Mouse (Mus musculus): ENCODE results near the gene Dclk1. TPM values are rescaled to one million over a fixed set of nuclear protein-coding genes. Genes with fewer than 3 reads are reported as not detected.

Dclk1 gene
- polyA plus RNA-seq, 1 experiment from 2014 or later, result 9.5 TPM

- H3K9ac ChIP-seq (ENCODE audit: low read length), result no peak overlapping the region
- H3K4me1 ChIP-seq (ENCODE audit: control insufficient read depth in 2 of 2, insufficient read depth in 2 of 2, low read length in 2 of 2), result no peaks in the 10 kb centered on the region; a peak in 1 of 4 replicates
- H3K9me3 ChIP-seq (ENCODE audit: control insufficient read depth, low read length), result peaks cover 3% of the 10 kb centered on the region; the same call in 1 of the 2 replicates
- H3K4me2 ChIP-seq (ENCODE audit: low read length), result no peak overlapping the region
- no peak overlapping the region for H3K27ac ChIP-seq (replicated peaks in 1 of 2; ENCODE audit: control insufficient read depth in 1 of 2, insufficient read depth in 1 of 2, low read depth in 2 of 2, low read length in 2 of 2)
- H3K27me3 ChIP-seq (ENCODE audit: control insufficient read depth, insufficient read depth, low read length), result no peaks in the 10 kb centered on the region
- H3K36me3 ChIP-seq (ENCODE audit: control insufficient read depth, insufficient read depth, low read length), result no peaks in the 10 kb centered on the region
- no peak for ATAC-seq (ENCODE audit: insufficient number of reproducible peaks, insufficient read depth, low FRiP score, low read depth)
- no peak overlapping the region for H3K4me3 ChIP-seq (ENCODE audit: control insufficient read depth in 1 of 2, insufficient read depth in 1 of 2, low read depth in 1 of 2, low read length in 2 of 2)
- 62% methylated on average over 6 of the region's 6 CpGs for WGBS
Measured at GRCm38 (mm10) chr3:55207665-55208064, 34.5 kb upstream of the Dclk1 start.

- Histone ChIP-seq H3K4me1 (ENCODE audit: control insufficient read depth in 2 of 2, insufficient read depth in 2 of 2, low read length in 2 of 2) (0 out of 4 replicates have a peak, but pooled peaks cover 0 to 2% of the 10 kb centered on the region in 2 experiments), H3K9ac (ENCODE audit: low read length) (no peak overlapping the region), H3K4me2 (ENCODE audit: low read length) (no peak overlapping the region), H3K27me3 (ENCODE audit: control insufficient read depth, insufficient read depth, low read length) (no peaks in the 10 kb centered on the region), H3K27ac (replicated peaks in 1 of 2; ENCODE audit: control insufficient read depth in 1 of 2, insufficient read depth in 1 of 2, low read depth in 2 of 2, low read length in 2 of 2) (no peak overlapping the region), H3K36me3 (ENCODE audit: control insufficient read depth, insufficient read depth, low read length) (no peaks in the 10 kb centered on the region), H3K4me3 (ENCODE audit: control insufficient read depth in 1 of 2, insufficient read depth in 1 of 2, low read depth in 1 of 2, low read length in 2 of 2) (no peak overlapping the region), H3K9me3 (ENCODE audit: control insufficient read depth, low read length) (no peaks in the 10 kb centered on the region)
- ATAC-seq (ENCODE audit: insufficient number of reproducible peaks, insufficient read depth, low FRiP score, low read depth), result no peak
- WGBS, result 24% methylated on average over 2 of the region's 2 CpGs
Measured at GRCm38 (mm10) chr3:55212254-55212653, 29.9 kb upstream of the Dclk1 start.

GRCm38 (mm10) chr3:55213785-55214184, 28.4 kb upstream of the Dclk1 start:
- H3K4me3 ChIP-seq (ENCODE audit: control insufficient read depth in 1 of 2, insufficient read depth in 1 of 2, low read depth in 1 of 2, low read length in 2 of 2), result no peak overlapping the region
- 0 out of 4 replicates have a peak, but pooled peaks cover 0 to 2% of the 10 kb centered on the region in 2 experiments for H3K4me1 ChIP-seq (ENCODE audit: control insufficient read depth in 2 of 2, insufficient read depth in 2 of 2, low read length in 2 of 2)
- no peaks in the 10 kb centered on the region for H3K9me3 ChIP-seq (ENCODE audit: control insufficient read depth, low read length)
- 39% methylated on average over 4 of the region's 4 CpGs for WGBS
- H3K9ac ChIP-seq (ENCODE audit: low read length), result no peak overlapping the region
- no peak overlapping the region for H3K4me2 ChIP-seq (ENCODE audit: low read length)
- no peak overlapping the region; a peak in 1 of 4 replicates for H3K27ac ChIP-seq (replicated peaks in 1 of 2; ENCODE audit: control insufficient read depth in 1 of 2, insufficient read depth in 1 of 2, low read depth in 2 of 2, low read length in 2 of 2)
- H3K27me3 ChIP-seq (ENCODE audit: control insufficient read depth, insufficient read depth, low read length), result no peaks in the 10 kb centered on the region
- ATAC-seq (ENCODE audit: insufficient number of reproducible peaks, insufficient read depth, low FRiP score, low read depth), result no peak; the same call in 1 of the 2 replicates
- H3K36me3 ChIP-seq (ENCODE audit: control insufficient read depth, insufficient read depth, low read length), result no peaks in the 10 kb centered on the region

GRCm38 (mm10) chr3:55214413-55214812, 27.8 kb upstream of the Dclk1 start:
- Histone ChIP-seq H3K27ac (replicated peaks in 1 of 2; ENCODE audit: control insufficient read depth in 1 of 2, insufficient read depth in 1 of 2, low read depth in 2 of 2, low read length in 2 of 2) (no peak overlapping the region), H3K4me1 (ENCODE audit: control insufficient read depth in 2 of 2, insufficient read depth in 2 of 2, low read length in 2 of 2) (0 out of 4 replicates have a peak, but pooled peaks cover 0 to 2% of the 10 kb centered on the region in 2 experiments), H3K36me3 (ENCODE audit: control insufficient read depth, insufficient read depth, low read length) (no peaks in the 10 kb centered on the region), H3K27me3 (ENCODE audit: control insufficient read depth, insufficient read depth, low read length) (no peaks in the 10 kb centered on the region), H3K4me2 (ENCODE audit: low read length) (no peak overlapping the region), H3K9me3 (ENCODE audit: control insufficient read depth, low read length) (no peaks in the 10 kb centered on the region), H3K9ac (ENCODE audit: low read length) (no peak overlapping the region), H3K4me3 (ENCODE audit: control insufficient read depth in 1 of 2, insufficient read depth in 1 of 2, low read depth in 1 of 2, low read length in 2 of 2) (no peak overlapping the region)
- no peak for ATAC-seq (ENCODE audit: insufficient number of reproducible peaks, insufficient read depth, low FRiP score, low read depth)
- WGBS, result 78% methylated on average over 6 of the region's 6 CpGs

GRCm38 (mm10) chr3:55222502-55222901, 19.7 kb upstream of the Dclk1 start:
- Histone ChIP-seq H3K27ac (replicated peaks in 1 of 2; ENCODE audit: control insufficient read depth in 1 of 2, insufficient read depth in 1 of 2, low read depth in 2 of 2, low read length in 2 of 2) (no peak overlapping the region), H3K36me3 (ENCODE audit: control insufficient read depth, insufficient read depth, low read length) (no peaks in the 10 kb centered on the region), H3K4me3 (ENCODE audit: control insufficient read depth in 1 of 2, insufficient read depth in 1 of 2, low read depth in 1 of 2, low read length in 2 of 2) (no peak overlapping the region), H3K4me1 (ENCODE audit: control insufficient read depth in 2 of 2, insufficient read depth in 2 of 2, low read length in 2 of 2) (no peaks in the 10 kb centered on the region), H3K27me3 (ENCODE audit: control insufficient read depth, insufficient read depth, low read length) (no peaks in the 10 kb centered on the region), H3K4me2 (ENCODE audit: low read length) (no peak overlapping the region), H3K9ac (ENCODE audit: low read length) (no peak overlapping the region), H3K9me3 (ENCODE audit: control insufficient read depth, low read length) (peaks cover 9% of the 10 kb centered on the region)
- no peak for ATAC-seq (ENCODE audit: insufficient number of reproducible peaks, insufficient read depth, low FRiP score, low read depth)
- WGBS, result 76% methylated on average over 2 of the region's 2 CpGs

- H3K4me2 ChIP-seq (ENCODE audit: low read length), result no peak overlapping the region
Measured at GRCm38 (mm10) chr3:55223862-55224261, 18.3 kb upstream of the Dclk1 start.

GRCm38 (mm10) chr3:55226501-55227213, 15.5 kb upstream of the Dclk1 start:
- Histone ChIP-seq H3K9me3 (ENCODE audit: control insufficient read depth, low read length) (peaks cover 5% of the 10 kb centered on the region), H3K27me3 (ENCODE audit: control insufficient read depth, insufficient read depth, low read length) (no peaks in the 10 kb centered on the region), H3K9ac (ENCODE audit: low read length) (no peak overlapping the region), H3K27ac (replicated peaks in 1 of 2; ENCODE audit: control insufficient read depth in 1 of 2, insufficient read depth in 1 of 2, low read depth in 2 of 2, low read length in 2 of 2) (no peak overlapping the region), H3K4me3 (ENCODE audit: control insufficient read depth in 1 of 2, insufficient read depth in 1 of 2, low read depth in 1 of 2, low read length in 2 of 2) (no peak overlapping the region), H3K4me1 (ENCODE audit: control insufficient read depth in 2 of 2, insufficient read depth in 2 of 2, low read length in 2 of 2) (no peaks in the 10 kb centered on the region), H3K4me2 (ENCODE audit: low read length) (no peak overlapping the region), H3K36me3 (ENCODE audit: control insufficient read depth, insufficient read depth, low read length) (no peaks in the 10 kb centered on the region)
- no peak for ATAC-seq (ENCODE audit: insufficient number of reproducible peaks, insufficient read depth, low FRiP score, low read depth)
- WGBS, result 39% methylated on average over 18 of the region's 18 CpGs

More at GRCm38 (mm10) chr3:55223862-55224261, 18.3 kb upstream of the Dclk1 start:
- Histone ChIP-seq H3K9me3 (ENCODE audit: control insufficient read depth, low read length) (peaks cover 9% of the 10 kb centered on the region), H3K36me3 (ENCODE audit: control insufficient read depth, insufficient read depth, low read length) (no peaks in the 10 kb centered on the region), H3K4me1 (ENCODE audit: control insufficient read depth in 2 of 2, insufficient read depth in 2 of 2, low read length in 2 of 2) (no peaks in the 10 kb centered on the region), H3K27me3 (ENCODE audit: control insufficient read depth, insufficient read depth, low read length) (no peaks in the 10 kb centered on the region), H3K9ac (ENCODE audit: low read length) (no peak overlapping the region), H3K4me3 (ENCODE audit: control insufficient read depth in 1 of 2, insufficient read depth in 1 of 2, low read depth in 1 of 2, low read length in 2 of 2) (no peak overlapping the region), H3K27ac (replicated peaks in 1 of 2; ENCODE audit: control insufficient read depth in 1 of 2, insufficient read depth in 1 of 2, low read depth in 2 of 2, low read length in 2 of 2) (no peak overlapping the region)
- WGBS, result 86% methylated on average over 3 of the region's 3 CpGs
- no peak for ATAC-seq (ENCODE audit: insufficient number of reproducible peaks, insufficient read depth, low FRiP score, low read depth)

- Histone ChIP-seq H3K27me3 (ENCODE audit: control insufficient read depth, insufficient read depth, low read length) (no peaks in the 10 kb centered on the region), H3K27ac (replicated peaks in 1 of 2; ENCODE audit: control insufficient read depth in 1 of 2, insufficient read depth in 1 of 2, low read depth in 2 of 2, low read length in 2 of 2) (no peak overlapping the region), H3K4me2 (ENCODE audit: low read length) (no peak overlapping the region), H3K9me3 (ENCODE audit: control insufficient read depth, low read length) (peaks cover 5% of the 10 kb centered on the region), H3K9ac (ENCODE audit: low read length) (no peak overlapping the region), H3K4me1 (ENCODE audit: control insufficient read depth in 2 of 2, insufficient read depth in 2 of 2, low read length in 2 of 2) (no peaks in the 10 kb centered on the region), H3K36me3 (ENCODE audit: control insufficient read depth, insufficient read depth, low read length) (no peaks in the 10 kb centered on the region), H3K4me3 (ENCODE audit: control insufficient read depth in 1 of 2, insufficient read depth in 1 of 2, low read depth in 1 of 2, low read length in 2 of 2) (no peak overlapping the region)
- 35% methylated on average over 4 of the region's 4 CpGs for WGBS
- no peak for ATAC-seq (ENCODE audit: insufficient number of reproducible peaks, insufficient read depth, low FRiP score, low read depth)
Measured at GRCm38 (mm10) chr3:55227214-55227581, 15.0 kb upstream of the Dclk1 start.
